Mouse (Mus musculus) embryonic fibroblast, embryonic 13.5 days (primary cell): ENCODE data around the gene 2200002J24Rik.

Experiments used
- CTCF ChIP-seq: IDR thresholded peaks from 2 replicates; pipeline ENCODE4 v1.5.1; 2011; ENCODE audit warnings: mild to moderate bottlenecking, control low read depth, low read length, moderate library complexity, borderline replicate concordance; ENCODE audit not compliant: insufficient read depth
- POLR2A ChIP-seq: IDR thresholded peaks from 2 replicates; pipeline ENCODE4 v1.6.1; 2011; ENCODE audit warnings: low read depth, mild to moderate bottlenecking, control low read depth, low read length, moderate library complexity

- TF ChIP-seq POLR2A (no peak), CTCF (no peak)
Measured at GRCm38 (mm10) chr7:30711942-30712341, 13.2 kb downstream of the 2200002J24Rik start, which contains the start of gene Atp4a.
